Mouse (Mus musculus): Measurements from ENCODE around the gene Nfkbil1.

GRCm38 (mm10) chr17:35218516-35219193, 16.9 kb downstream of the Nfkbil1 start:
- TF ChIP-seq POLR2A (IDR thresholded peaks at IDR 0.05; ENCODE audit: insufficient read depth, low read length) (no peak), CTCF (IDR thresholded peaks at IDR 0.05; ENCODE audit: low read depth, low read length) (no peak), EP300 (IDR thresholded peaks at IDR 0.05; ENCODE audit: insufficient read depth, low read depth, low read length) (no peak)
